Mouse (Mus musculus): ENCODE measurements around the gene Ttc30a1.

The Ttc30a1 gene

DNA sequence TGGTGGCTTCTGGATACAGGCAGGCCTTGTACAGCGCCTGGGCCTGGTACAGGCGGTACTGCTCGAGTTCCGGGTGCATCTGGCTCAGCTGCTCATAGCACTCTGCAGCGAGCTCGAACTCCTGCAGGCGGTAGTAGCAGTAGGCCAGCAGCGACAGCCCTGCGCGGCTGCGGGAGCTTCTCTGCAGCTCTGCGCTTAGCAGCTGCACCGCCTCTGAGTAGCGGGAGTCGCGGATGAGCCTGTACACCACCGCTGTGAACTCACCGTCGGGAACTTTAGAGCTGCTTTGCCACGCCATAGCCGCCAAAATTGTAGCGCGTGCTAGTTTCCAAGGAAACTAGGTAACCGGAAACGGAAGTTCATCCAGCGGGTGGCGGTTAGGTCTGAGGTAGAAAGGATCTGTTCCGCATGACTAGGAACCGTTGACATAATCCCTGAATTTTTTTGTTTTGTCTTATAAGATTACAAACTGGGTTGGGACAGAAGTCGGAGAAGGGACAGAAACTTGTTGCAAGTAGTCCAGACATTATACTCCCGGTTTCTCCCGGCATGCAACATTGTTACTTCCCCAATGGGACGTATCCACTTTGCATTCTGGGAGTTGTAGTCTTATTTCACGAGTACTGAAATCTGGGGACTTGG, at the start of gene Ttc30a1:
Ttc30a1 (minus strand) TSS at position 528 of the 642 bp plus-strand sequence.
- peak; percentile 96 for DNase-seq (ENCODE audit: inconsistent ontology term)

DNA sequence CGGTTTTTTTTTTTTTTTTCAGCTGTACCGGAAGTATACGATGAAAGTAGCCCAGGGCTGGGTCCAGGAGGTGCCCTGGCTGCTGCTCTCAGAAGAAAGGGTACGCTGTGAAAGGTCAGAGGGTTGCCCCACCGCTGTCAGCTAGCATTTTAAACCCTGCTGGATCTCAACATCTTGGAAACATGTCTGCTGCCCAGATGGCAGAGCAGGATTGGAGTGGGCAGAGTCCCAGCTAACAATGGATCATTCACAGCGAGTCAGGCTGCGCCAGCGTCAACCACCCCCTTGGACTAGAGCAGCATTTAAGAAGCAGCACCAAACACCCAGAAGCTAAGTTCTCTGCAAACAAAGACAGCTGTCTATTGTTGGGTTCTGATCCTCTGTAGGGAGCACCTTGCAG, 48.3 kb upstream of the Ttc30a1 start:
- peak; percentile 51 for DNase-seq (ENCODE audit: inconsistent ontology term)

DNA sequence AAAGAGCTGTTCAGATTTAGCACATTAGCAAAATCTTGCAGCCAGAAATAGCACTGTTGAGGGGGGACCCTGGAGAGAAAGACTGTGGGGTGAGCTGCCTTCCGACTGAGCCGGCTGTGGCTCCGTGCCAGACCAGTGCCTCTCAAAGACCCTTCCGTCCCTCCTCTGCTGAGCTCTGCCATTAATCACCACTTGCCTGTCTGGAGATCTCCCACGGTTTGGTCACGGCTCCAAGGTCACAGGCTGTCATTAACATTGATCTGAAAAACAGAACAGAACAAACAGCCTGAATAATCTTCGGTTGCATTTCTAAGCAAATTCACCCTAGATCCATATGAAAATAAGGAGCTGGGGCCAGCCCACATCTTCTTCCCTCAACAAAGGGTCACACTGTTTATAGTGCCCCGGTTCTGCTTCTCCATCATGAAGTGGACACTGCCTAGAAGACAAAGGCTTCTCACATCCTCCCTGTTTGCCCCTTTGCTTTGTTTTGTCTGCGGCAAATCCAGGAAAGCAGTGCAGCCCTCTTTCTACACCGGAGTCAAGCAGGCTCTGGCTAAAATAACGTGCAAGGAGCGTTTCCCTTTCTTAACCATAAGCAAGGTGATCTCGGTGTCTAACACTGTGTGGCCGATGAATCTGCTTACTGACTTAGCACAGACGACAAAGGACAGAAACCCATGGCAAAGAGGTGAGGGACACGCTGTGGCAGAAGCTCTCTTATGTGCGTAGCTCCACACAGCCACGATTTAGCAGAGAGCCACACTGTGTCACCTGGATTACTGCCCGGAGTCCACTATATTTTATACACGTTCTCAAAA, 47.5 kb upstream of the Ttc30a1 start:
- peak; percentile 37 for DNase-seq (ENCODE audit: inconsistent ontology term)

DNA sequence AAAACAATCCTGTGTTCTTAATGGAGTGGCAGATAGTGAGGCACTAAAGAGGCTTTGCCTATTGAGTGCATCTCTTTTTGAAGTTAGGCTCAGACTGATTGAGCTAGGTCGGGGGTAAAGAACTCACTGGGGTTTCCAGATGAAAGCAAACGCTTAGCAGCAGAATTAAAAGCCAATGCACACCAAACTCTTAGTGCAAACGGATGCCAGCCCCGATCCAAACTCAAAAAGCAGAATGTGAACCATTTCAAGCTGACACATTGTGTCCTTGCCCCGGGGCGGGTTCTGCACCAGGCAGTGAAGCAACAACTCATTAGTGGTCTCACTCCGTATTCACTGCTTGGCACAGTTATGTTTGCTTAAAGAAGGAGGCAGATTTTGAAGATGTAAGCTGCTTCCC, 35.1 kb upstream of the Ttc30a1 start:
- peak; percentile 85 for DNase-seq (ENCODE audit: inconsistent ontology term)

DNA sequence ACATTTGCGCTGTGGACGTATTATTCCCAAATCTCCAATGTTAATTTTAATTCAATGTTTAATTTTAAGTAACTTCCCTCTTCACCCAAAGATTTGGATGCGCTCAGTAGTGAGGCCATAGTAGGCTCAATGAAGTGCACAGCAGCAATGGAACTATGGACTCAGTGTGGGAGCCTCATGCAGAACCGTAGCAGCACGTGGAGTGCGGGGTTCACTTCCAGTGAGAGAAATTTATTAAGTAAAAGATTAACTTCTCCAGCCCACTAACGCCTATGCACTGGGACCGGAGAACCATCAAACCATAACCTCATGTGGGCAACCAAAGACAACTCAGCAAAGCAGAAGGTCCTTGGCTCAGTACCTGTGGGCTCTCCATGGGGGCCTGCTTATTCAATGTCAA, 34.4 kb upstream of the Ttc30a1 start:
- no peak for DNase-seq (ENCODE audit: inconsistent ontology term)

DNA sequence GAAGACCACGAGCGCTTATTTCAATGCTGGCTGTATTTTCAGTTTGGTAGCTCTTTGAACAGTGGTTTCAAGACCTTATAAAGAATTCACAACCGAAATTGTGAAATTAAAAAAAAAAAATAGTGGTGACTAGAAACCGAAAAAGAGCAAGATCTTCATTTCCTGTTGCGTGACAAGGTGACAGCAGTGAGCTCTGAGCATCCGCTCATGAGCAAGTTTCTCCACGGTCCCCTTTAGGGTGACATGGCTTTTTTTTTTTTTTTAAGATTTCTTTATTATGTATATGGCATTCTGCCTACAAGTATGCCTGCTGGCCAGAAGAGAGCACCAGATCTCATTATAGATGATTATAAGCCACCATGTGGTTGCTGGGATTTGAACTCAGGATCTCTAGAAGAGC, 33.7 kb upstream of the Ttc30a1 start:
- DNase-seq (ENCODE audit: inconsistent ontology term) = no peak

DNA sequence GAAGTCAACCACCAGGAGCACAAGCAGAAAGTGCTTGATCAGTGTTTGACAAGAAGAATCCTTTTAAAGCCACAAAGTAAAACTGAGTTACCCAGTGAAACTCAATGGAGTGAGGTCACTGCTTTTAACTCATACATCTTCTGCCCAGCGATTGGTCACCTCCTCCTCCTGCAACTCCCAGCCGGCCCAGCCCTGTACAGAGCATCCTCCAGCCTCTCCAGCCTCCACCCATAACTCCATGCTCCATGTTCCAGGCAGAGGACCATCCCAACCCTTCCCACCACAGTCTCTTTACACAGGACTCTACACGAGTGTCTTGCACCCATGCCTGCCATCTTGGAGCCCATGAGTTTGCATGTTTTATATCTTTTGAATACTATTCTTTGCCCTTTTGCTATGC, 32.9 kb upstream of the Ttc30a1 start:
- DNase-seq (ENCODE audit: inconsistent ontology term) = no peak

DNA sequence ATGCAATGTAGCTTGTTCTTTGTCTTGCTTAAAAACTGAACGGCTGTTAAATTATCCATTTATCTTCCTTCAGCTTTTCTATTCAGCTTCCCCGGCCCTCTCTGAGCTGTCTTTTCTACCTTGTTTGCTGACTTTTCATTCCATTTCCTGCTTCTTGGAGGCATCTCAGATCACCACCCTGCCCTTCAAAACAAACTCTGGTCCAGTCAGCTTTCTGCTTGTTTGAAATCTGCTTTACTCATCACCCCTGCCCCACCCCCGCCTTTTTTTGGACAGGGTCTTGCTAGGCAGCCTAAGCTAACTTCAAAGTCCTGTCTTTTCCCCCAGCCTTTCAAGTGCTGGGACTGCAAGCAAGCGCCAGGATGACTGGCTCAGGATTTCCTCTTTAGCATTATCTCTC, 24.4 kb upstream of the Ttc30a1 start:
- DNase-seq (ENCODE audit: inconsistent ontology term) = no peak

DNA sequence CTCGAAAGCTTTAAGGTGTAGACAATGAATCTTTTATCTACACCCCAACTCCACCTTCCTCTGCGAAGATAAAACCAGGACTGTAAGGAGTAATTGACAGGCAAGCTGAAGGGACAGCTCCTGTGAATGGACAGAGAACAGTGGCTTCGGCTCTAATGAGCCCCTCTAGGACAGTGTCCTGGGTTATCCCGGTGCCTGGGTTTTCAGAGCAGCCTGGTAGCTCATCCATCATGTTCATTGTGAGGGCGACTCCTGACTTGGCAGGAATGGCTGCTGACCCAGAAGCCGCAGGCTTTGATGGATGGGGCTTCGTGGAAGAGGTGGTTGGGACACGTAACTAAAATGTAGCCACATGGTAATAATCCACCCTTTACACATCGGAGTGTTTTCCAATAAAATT, 21.1 kb upstream of the Ttc30a1 start:
- no peak for DNase-seq (ENCODE audit: inconsistent ontology term)

DNA sequence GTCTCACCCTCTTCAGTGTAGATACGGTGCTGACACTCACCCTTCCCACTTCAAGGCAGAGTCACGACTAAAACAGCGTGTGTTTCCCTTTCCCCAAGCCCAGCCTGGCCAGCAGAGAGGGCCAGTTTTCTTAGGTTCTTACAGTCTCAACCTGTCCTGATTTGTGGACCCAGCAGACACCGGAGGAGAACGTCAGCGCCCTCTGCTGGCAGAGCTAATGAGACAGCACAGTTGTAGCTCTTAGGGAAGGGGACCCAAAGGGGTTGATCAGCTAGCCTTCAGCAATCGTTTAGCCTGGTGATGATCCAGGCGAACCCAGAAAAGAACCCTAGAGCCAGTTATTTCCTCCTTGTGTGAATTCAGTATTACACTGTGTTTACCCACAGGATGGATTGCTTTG, 19.6 kb upstream of the Ttc30a1 start:
- no peak for DNase-seq (ENCODE audit: inconsistent ontology term)

DNA sequence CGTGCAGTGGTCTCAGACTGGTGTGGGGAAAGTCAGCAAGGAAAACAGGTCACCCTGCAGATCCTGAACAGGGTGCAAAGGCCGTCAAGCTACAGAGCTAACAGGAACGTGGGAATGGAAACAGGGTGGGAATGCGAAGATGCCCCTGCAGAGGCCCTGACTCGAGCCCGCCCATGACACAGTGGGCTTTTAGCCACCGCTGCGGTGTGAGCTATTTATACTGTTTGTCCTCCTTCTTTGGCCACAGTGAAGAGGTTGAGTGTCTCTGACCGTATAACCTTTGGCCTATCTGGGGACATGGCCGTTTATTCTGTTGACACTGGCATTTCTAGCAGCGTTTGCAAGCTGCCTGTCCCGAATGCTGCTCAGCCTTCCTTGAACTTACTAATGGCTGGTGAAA, 17.9 kb upstream of the Ttc30a1 start:
- DNase-seq (ENCODE audit: inconsistent ontology term) = no peak

DNA sequence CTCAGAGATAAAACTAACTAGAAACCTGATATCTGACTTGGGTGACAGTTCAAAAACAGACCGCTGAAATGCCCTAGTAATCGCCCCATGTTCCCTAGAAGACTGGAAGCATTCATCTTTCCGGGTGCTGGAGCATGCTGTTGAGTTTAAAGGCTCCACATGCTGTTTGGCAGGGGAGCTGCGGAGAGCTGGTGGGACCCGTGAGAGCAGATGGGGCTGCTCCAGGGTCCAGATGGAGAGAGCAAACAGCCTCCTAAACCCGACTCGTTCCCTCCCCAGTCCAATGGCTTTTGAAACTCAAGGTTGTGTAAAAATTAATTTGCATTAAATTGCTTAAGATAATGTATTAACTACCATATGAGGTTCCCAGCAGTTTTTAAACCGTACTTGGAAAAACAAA, 16.9 kb upstream of the Ttc30a1 start:
- DNase-seq (ENCODE audit: inconsistent ontology term) = no peak

DNA sequence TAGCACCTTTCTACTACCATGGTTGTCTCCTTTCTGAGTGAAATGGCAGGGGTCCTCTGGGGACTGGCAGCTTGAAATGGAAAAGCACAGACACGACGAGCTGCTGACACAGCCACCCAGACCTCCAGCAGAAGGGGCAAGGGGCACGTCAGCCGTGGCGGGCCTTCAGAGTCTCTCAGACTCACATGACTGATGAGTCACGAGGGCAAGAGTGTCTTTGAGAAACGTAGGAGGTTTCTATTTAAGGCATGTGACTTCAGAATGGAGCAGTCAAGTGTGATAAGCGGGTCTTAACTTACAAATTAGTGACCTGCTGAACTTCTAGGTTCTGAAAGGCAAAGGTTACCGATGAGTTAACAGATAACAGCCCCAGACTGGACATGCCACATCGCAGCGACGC, 16.0 kb upstream of the Ttc30a1 start:
- DNase-seq (ENCODE audit: inconsistent ontology term) = peak; percentile 24

DNA sequence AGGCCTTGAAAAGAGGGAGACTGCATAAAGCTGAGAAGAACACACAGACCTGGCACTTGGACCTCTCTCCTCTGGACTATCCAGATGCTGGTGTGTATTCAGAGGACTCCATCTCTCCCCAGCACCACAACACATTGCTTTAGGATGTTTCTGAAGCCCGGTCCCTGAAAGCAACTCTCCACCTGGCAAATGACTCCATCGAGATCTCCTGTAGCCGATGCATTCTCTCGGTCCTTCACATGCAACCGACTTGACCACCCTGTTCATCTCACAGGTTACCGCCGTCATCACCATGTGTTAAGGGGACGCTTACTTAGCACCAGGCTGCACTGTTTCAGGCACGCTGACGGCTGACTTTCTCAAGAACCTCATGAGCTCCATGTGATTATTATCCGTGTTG, 13.1 kb upstream of the Ttc30a1 start:
- DNase-seq (ENCODE audit: inconsistent ontology term) = no peak

DNA sequence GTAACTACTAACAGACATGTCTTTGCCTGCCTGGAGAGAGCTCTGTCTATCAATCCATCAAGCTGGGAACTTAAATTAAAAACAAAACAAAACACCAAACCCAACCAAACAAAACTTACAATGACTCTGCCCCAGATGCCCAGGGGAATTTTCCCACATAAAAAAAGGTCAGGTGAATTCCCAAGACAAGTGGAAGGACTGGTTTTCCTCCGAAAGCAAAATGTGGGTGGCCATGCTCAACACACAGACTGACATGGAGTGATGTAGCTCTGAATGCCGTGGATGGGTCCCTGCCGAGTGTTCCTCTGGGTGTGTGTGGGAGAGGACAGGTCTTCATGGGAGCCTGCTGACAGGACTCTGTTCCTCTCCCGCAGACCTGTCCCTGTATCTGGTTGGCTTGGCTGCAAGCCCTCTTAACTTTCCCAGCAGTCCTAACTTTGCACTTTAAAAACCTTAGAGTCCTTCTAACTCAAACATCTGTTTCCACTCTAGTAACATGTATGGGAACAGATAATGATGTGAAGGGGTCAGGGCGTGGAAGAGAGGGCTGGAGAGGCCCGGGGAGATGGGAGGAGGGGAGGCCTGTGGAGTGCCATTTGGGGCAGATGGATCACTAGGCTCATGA, 9.9 kb upstream of the Ttc30a1 start:
- no peak for DNase-seq (ENCODE audit: inconsistent ontology term)

DNA sequence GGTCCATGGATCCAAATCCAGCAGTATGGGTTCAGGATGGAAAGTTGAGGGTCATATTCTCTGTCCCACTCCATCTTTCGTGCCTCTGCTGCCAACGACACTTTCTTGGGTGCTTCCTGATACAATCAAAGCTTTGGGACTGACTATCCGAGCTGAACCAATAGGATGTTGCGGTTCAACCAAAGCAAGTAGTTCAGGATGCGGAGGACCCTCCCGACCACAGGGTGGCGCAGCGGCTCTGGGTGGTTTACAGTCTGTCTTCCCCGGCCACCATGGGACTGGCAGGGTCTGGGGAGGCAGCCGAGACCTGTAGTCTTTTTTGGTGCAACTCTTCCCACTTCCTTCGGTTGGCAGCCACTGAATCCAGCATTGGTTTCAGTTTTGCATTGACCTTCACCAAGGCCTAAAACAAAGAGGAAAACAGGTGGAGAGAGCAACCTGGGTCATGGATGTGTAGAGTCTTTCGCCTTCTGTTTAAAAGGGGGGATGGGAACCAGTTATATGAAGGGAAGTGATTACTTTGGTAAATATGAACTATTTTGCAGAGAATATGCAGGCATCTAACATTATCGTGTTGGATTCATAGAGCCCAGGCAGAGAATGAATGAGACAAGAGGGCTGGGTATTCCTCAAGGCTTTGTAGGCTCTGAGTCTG, 9.2 kb upstream of the Ttc30a1 start:
- DNase-seq (ENCODE audit: inconsistent ontology term) = peak; percentile 65

DNA sequence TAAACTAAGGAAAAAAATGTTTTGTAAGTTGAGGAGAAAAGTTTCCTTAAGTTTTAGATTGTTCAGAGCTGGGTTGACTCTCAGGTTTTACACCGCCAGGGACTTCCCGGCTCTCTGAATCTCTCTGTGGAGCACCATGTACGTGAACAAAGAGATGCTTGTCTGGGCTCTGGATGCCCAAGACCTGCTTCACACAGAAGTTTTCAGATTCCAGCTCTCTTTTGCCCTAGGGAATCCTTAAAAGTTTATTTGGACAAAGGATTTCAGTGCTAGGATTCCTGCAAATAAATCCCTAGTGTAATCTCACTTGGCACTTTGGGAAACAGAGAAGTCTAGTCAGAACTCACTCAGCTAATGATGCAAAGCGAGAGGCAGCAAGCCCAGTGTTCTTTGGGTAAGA, 7.9 kb upstream of the Ttc30a1 start:
- DNase-seq (ENCODE audit: inconsistent ontology term) = peak; percentile 41

DNA sequence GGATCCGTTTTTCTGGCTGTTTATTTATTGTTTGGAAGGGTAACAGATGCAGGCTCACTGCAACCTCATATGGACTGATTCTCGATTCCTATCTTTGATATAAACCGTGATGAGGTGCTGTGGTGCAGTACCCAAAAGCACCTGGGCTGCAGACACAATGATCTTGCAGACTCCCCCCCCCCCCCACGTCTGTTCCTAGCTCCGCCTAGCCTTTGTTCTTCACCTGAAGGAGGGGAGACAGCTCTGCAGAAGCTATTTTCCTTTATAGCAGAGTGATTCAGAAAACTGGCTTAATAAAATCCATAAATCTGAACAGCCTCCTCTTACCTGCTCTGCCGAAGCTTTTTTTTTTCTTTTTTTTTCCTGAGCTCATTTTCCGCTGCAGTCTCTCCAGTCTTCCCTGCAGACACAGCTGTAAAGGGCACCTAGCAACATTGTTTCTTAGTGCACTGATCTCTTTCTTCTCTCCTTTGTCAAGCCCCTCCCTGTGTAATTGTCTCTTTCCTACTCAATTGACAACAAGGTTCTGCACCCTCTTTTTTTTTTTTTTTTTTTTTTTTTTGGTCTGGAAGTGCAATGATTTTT, 7.1 kb upstream of the Ttc30a1 start:
- DNase-seq (ENCODE audit: inconsistent ontology term) = no peak

DNA sequence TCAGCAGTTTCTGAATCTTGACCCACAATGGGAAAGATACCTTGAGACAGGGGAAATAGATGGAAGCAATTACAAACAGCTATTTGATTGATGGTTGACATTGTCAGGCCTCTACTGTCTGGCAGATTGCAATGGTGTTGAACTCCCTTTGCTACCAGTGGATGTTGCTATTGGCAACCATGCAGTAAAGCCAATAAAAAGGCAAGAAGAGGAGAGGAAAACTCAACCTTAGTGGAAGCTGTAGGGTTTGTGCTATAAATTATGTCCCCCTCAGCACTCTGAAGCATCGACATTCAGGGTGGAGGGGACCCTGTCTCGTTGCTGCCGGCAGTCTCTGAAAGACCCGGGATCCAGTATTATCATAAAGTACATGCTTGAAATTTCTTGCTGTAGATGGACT, 6.6 kb upstream of the Ttc30a1 start:
- no peak for DNase-seq (ENCODE audit: inconsistent ontology term)

DNA sequence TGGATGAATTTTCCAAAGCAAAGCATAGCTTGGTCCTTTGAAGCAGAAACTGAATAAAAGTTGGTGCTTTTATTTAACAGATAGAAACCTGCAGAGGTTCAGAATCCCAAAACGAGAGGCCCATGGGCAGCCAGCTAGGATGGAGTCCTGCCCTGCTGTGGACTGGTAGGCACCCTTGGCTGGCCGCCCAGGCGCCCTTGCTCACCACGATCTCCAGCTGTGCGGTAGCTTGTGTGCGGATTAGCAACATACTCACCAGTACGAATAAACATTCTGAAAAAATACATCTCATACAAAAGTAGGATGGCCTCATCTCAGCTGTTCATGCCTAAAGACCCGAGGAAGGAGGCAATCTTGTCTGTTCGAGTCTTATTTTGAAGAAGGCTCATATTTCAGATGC, 6.0 kb upstream of the Ttc30a1 start:
- peak; percentile 17 for DNase-seq (ENCODE audit: inconsistent ontology term)

DNA sequence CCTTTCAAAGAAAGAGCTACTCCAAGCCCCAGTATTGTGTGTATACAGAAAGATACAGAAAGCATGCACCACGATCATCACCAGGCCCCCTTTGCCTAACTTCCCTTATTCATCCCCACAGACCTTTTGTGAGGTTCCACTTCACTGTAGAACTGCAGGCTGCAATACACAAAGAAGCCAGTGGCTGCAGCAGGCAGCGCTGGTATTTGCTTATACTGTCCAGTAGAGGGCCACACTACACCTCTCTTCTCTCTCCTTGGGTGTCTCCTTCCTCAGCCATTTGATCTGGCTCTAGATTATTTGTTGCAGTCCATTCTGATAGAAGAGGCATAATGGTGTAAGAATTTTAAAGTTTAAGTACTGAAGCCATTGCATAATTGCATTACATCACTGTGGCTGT, 3.4 kb upstream of the Ttc30a1 start:
- DNase-seq (ENCODE audit: inconsistent ontology term) = peak; percentile 51

DNA sequence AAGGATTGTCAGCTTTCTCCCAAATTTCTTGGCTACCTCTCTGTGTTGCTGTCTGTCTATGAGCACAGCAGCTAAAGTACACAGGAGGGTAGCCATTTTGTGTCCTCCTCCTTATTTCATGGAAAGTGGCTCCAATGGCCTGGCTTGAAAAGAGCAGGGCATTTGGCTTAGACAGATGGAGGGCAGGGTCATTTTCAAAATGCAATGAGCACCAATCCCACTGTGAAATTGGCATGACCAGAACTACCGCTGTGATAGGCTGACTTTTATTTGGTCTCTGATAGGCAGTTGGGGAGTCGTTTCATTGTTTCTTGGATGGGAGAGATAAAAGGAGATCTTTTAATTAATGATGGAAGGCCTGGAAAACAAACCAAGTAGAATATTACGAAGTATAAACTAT, 2.1 kb upstream of the Ttc30a1 start:
- no peak for DNase-seq (ENCODE audit: inconsistent ontology term)

All from Muller cell, postnatal 12 days (primary cell).